Mouse (Mus musculus) CH12.LX (cell line): Measurements from ENCODE around the gene Ldb3. TPM values are rescaled to one million over a fixed set of nuclear protein-coding genes. Genes with fewer than 3 reads are reported as not detected.

Experiments
- DNase-seq: peaks from one replicate; pipeline ENCODE4 v3.0.0-alpha.2; 2013; ENCODE audit errors: extremely low read depth
- H3K27ac ChIP-seq: 2 replicates; pipeline ENCODE4 v1.5.1; 2012; ENCODE audit warnings: low read depth, mild to moderate bottlenecking, control low read depth, moderate library complexity; ENCODE audit not compliant: insufficient read depth
- H3K27me3 ChIP-seq: replicated peaks from 2 replicates; pipeline ENCODE3; 2012; ENCODE audit warnings: inconsistent platforms
- H3K36me3 ChIP-seq, 2 experiments: replicated peaks in 1 of 2; 2 replicates each; pipeline versions ENCODE3 to v1.6.1; 2012; ENCODE audit warnings: inconsistent platforms in 1 of 2, low read length in 1 of 2, mild to moderate bottlenecking in 1 of 2, mixed read lengths in 1 of 2, moderate library complexity in 1 of 2; ENCODE audit not compliant: control insufficient read depth in 1 of 2, insufficient read depth in 1 of 2
- H3K4me1 ChIP-seq, 2 experiments: 2 replicates each; pipeline ENCODE4 v1.6.1; 2012; ENCODE audit warnings: inconsistent platforms in 1 of 2, moderate library complexity in 1 of 2; ENCODE audit not compliant: insufficient read depth in 2 of 2, control insufficient read depth in 1 of 2
- H3K4me2 ChIP-seq: 2 replicates; pipeline ENCODE4 v1.6.1; 2012; ENCODE audit warnings: low read depth, mild to moderate bottlenecking, control low read depth; ENCODE audit not compliant: poor library complexity, insufficient read depth, severe bottlenecking
- H3K4me3 ChIP-seq, 3 experiments: fragments of 150-350 bp in 1 of 3; sonication (generic) in 1 of 3; replicated peaks in 1 of 3; 2 replicates each; pipeline versions ENCODE3 to v1.5.1; 2011 to 2012; ENCODE audit warnings: low read depth in 2 of 3, low read length in 2 of 3, mild to moderate bottlenecking in 2 of 3, moderate library complexity in 2 of 3, control low read depth in 1 of 3, improper control_type of control experiment in 1 of 3, inconsistent platforms in 1 of 3, mixed read lengths in 1 of 3; ENCODE audit not compliant: poor library complexity in 1 of 3
- H3K79me2 ChIP-seq: replicated peaks from 2 replicates; pipeline ENCODE4 v1.6.1; 2012; ENCODE audit warnings: mild to moderate bottlenecking, moderate library complexity; ENCODE audit not compliant: control insufficient read depth, poor library complexity, insufficient read depth, severe bottlenecking; ENCODE audit errors: extremely low read depth
- H3K9ac ChIP-seq: 2 replicates; pipeline ENCODE4 v1.6.1; 2012; ENCODE audit warnings: low read depth, mild to moderate bottlenecking, control low read depth, moderate library complexity; ENCODE audit not compliant: insufficient read depth
- H3K9me3 ChIP-seq: replicated peaks from 2 replicates; pipeline ENCODE3; 2012; ENCODE audit warnings: low read length, inconsistent platforms, mixed read lengths
- CHD2 ChIP-seq: IDR thresholded peaks from 2 replicates; pipeline ENCODE4 v1.6.1; 2011; ENCODE audit warnings: low read length, improper control_type of control experiment
- CTCF ChIP-seq, 2 experiments: IDR thresholded peaks in 1 of 2; conservative IDR thresholded peaks in 1 of 2; 2 replicates each; pipeline ENCODE4 v1.5.1; 2011 to 2012; ENCODE audit warnings: low read depth in 2 of 2, low read length in 2 of 2, improper control_type of control experiment in 1 of 2, inconsistent platforms in 1 of 2, mild to moderate bottlenecking in 1 of 2, moderate library complexity in 1 of 2
- ELF1 ChIP-seq: IDR thresholded peaks from 2 replicates; pipeline ENCODE4 v1.6.1; 2014; ENCODE audit warnings: low read depth, mild to moderate bottlenecking, inconsistent platforms, low read length, improper control_type of control experiment
- EP300 ChIP-seq: IDR thresholded peaks from 2 replicates; pipeline ENCODE4 v1.6.1; 2011; ENCODE audit warnings: low read length, improper control_type of control experiment
- ETS1 ChIP-seq: conservative IDR thresholded peaks from 2 replicates; pipeline ENCODE4 v1.6.1; 2012; ENCODE audit warnings: low read depth, mild to moderate bottlenecking, inconsistent platforms, low read length, improper control_type of control experiment, moderate library complexity
- GABPA ChIP-seq: IDR thresholded peaks from 2 replicates; pipeline ENCODE4 v1.6.1; 2012; ENCODE audit warnings: low read depth, low read length, improper control_type of control experiment, inconsistent platforms; ENCODE audit not compliant: insufficient replicate concordance
- HCFC1 ChIP-seq: IDR thresholded peaks from 2 replicates; pipeline ENCODE4 v1.6.1; 2012; ENCODE audit warnings: low read depth, mild to moderate bottlenecking, inconsistent platforms, low read length, improper control_type of control experiment
- JUND ChIP-seq: conservative IDR thresholded peaks from 2 replicates; pipeline ENCODE4 v1.6.1; 2011; ENCODE audit warnings: low read depth, low read length, improper control_type of control experiment
- KAT2A ChIP-seq: IDR thresholded peaks from 2 replicates; pipeline ENCODE4 v1.6.1; 2012; ENCODE audit warnings: low read length, improper control_type of control experiment, inconsistent platforms; ENCODE audit not compliant: insufficient replicate concordance
- MAFK ChIP-seq: IDR thresholded peaks from 2 replicates; pipeline ENCODE4 v1.6.1; 2011; ENCODE audit warnings: low read length, improper control_type of control experiment; ENCODE audit not compliant: insufficient replicate concordance
- MAZ ChIP-seq: IDR thresholded peaks from 2 replicates; pipeline ENCODE4 v1.6.1; 2012; ENCODE audit warnings: low read depth, mild to moderate bottlenecking, inconsistent platforms, low read length, improper control_type of control experiment, moderate library complexity
- MEF2A ChIP-seq: IDR thresholded peaks from 2 replicates; pipeline ENCODE4 v1.6.1; 2014; ENCODE audit warnings: low read depth, mild to moderate bottlenecking, inconsistent platforms, low read length, improper control_type of control experiment, borderline replicate concordance
- MXI1 ChIP-seq: IDR thresholded peaks from 2 replicates; pipeline ENCODE4 v1.6.1; 2011; ENCODE audit warnings: mild to moderate bottlenecking, low read depth, low read length, improper control_type of control experiment
- MYC ChIP-seq: IDR thresholded peaks from 2 replicates; pipeline ENCODE4 v1.6.1; 2011; ENCODE audit warnings: low read depth, mild to moderate bottlenecking, improper control_type of control experiment, low read length
- PAX5 ChIP-seq: IDR thresholded peaks from 2 replicates; pipeline ENCODE4 v1.6.1; 2012; ENCODE audit warnings: low read length, inconsistent platforms, mixed read lengths
- RCOR1 ChIP-seq: conservative IDR thresholded peaks from 2 replicates; pipeline ENCODE4 v1.6.1; 2012; ENCODE audit warnings: low read depth, mild to moderate bottlenecking, inconsistent platforms, low read length, improper control_type of control experiment
- SIN3A ChIP-seq: IDR thresholded peaks from 2 replicates; pipeline ENCODE4 v1.6.1; 2012; ENCODE audit warnings: low read length, improper control_type of control experiment, inconsistent platforms
- SMC3 ChIP-seq: IDR thresholded peaks from 2 replicates; pipeline ENCODE4 v1.6.1; 2011; ENCODE audit warnings: low read depth, low read length, improper control_type of control experiment
- TCF12 ChIP-seq: IDR thresholded peaks from 2 replicates; pipeline ENCODE4 v1.6.1; 2014; ENCODE audit warnings: low read depth, mild to moderate bottlenecking, inconsistent platforms, low read length, improper control_type of control experiment
- UBTF ChIP-seq: IDR thresholded peaks from 2 replicates; pipeline ENCODE4 v1.6.1; 2012; ENCODE audit warnings: low read depth, mild to moderate bottlenecking, inconsistent platforms, low read length, improper control_type of control experiment, moderate library complexity
- USF1 ChIP-seq: IDR thresholded peaks from 2 replicates; pipeline ENCODE4 v1.6.1; 2014; ENCODE audit warnings: low read depth, mild to moderate bottlenecking, inconsistent platforms, low read length, improper control_type of control experiment
- USF2 ChIP-seq: conservative IDR thresholded peaks from 2 replicates; pipeline ENCODE4 v1.6.1; 2011; ENCODE audit warnings: low read depth, low read length, improper control_type of control experiment
- ZMIZ1 ChIP-seq: IDR thresholded peaks from 2 replicates; pipeline ENCODE4 v1.6.1; 2012; ENCODE audit warnings: low read depth, mild to moderate bottlenecking, inconsistent platforms, low read length, improper control_type of control experiment
- ZNF384 ChIP-seq: IDR thresholded peaks from 2 replicates; pipeline ENCODE4 v1.6.1; 2012; ENCODE audit warnings: low read depth, low read length, improper control_type of control experiment, inconsistent platforms
- dilution Hi-C: fragments of 300-500 bp; cut with MboI; formaldehyde crosslinking; loops from 2 replicates; pipeline ENCODE4 v1.14.3; 2020; ENCODE audit warnings: low sequenced_read_pairs; ENCODE audit not compliant: extremely low pct_unique_long_range_greater_than_20kb, extremely low pct_ligation_motif_present
- in situ Hi-C: fragments of 300-500 bp; cut with MboI; formaldehyde crosslinking; loops from 3 replicates; pipeline ENCODE4 v1.14.3; 2019; ENCODE audit warnings: low sequenced_read_pairs, low pct_ligation_motif_present, low pct_unique_long_range_greater_than_20kb, mixed read lengths
- polyA plus RNA-seq: library from polyadenylated mRNA; unstranded; fragments of >175 nt; gene quantifications from 2 replicates; pipeline ENCODE4 v1.2.1, GENCODE M21; 2012; ENCODE audit warnings: low read depth; ENCODE audit not compliant: insufficient read length
- total RNA-seq, 2 experiments: library from RNA; depleted of rRNA; stranded (reverse); fragments of 300-350 nt in 1 of 2; fragments of >200 nt in 1 of 2; gene quantifications; 2 replicates each; pipeline ENCODE4 v1.2.3; 2012 to 2014

The Ldb3 gene
- total and polyA plus RNA-seq, 3 experiments, result 0.08 TPM; not detected in 2

DNA sequence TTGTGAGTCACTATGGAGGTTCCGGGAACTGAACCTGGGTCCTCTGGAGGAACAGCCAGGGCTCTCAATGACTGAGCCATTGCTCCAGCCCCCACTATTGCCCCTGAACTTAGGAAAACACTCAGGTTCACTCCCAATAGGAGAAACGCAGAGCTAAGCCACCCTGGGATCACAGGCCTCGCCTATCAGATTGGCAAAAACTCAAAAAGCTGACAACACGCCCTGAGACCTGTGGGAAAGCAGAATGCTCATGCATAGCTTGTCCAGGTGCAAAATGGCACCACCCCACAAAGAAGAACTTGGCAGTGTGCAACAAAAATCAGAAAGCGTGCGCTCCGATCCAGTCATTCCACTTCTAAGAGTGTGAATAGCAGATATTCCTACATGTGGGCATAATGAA, 38.3 kb upstream of the Ldb3 start:
- dilution Hi-C loops, result no loop called here
- no peaks in the 10 kb centered on the region for H3K79me2 ChIP-seq
- no peak for DNase-seq
- no peaks in the 10 kb centered on the region for H3K9me3 ChIP-seq
- H3K27ac ChIP-seq, result no peak overlapping the region
- no peak overlapping the region for H3K9ac ChIP-seq
- H3K4me2 ChIP-seq, result no peak overlapping the region
- H3K27me3 ChIP-seq, result no peaks in the 10 kb centered on the region
- TF ChIP-seq MAZ, result no peak
- no peak for TF ChIP-seq USF1
- TF ChIP-seq, all 38 proteins: peak for 0
- in situ Hi-C loops, result loop anchor here (10.0 kb wide), 1 partner anchor 48 kb away; the partner anchor contains the start of gene Wapl
- Histone ChIP-seq H3K4me3 (no peak overlapping the region), H3K36me3 (no peaks in the 10 kb centered on the region), H3K4me1 (peaks cover 0 to 2% of the 10 kb centered on the region in 2 experiments; a peak in 1 of 4 replicates)

DNA sequence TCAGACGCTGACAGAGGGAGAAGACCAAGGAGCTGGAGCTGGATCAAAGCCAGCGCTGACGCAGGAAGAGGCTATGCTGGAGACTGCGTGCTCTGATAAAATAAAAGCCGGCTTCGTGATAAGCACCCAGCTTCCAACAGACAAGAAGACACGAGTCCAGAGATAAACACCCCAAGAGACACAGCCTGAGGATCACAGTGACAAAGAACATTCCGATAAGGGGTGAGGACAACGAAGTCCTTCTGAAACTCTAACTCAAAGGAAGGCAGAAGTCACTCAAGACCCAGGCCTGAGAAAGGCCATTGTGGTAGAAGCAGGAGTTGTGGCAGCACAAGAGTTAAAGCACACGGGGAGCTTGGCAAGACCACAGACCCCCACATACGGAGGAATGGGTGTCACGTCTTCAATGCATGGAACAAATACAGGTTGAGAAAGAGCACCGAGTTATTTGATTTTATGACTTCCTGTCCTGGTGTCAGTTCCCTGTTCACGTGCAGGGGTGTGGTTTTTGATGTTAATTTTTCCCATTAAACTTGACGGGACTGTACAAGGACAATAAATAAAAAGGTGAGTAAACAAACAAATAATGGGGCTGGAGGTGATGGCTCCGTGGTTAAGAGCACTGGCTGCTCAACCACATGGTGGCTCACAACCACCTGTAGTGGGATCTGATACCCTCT, 35.2 kb upstream of the Ldb3 start:
- peaks cover 0 to 2% of the 10 kb centered on the region in 2 experiments; a peak in 1 of 4 replicates for H3K4me1 ChIP-seq
- H3K9me3 ChIP-seq, result no peaks in the 10 kb centered on the region
- no peak for DNase-seq

DNA sequence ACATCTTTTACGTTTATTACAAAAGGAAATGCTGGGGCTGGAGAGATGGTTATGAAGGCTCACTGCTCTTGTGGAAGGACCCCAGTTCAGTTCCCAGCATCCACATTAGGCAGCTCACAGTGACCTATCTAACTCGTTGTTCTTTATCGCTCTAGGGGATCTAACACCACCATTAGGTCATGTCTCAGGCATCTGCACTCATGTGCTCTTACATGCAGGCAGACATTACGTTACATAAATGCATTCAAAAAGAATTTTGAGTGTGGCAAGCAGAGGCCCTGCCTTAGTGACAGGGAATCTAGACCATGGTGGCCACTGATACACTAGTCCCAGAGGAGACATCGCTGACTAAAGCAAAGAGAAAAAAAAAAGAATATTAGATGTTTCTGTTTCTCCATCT, 34.6 kb upstream of the Ldb3 start:
- H3K79me2 ChIP-seq, result no peaks in the 10 kb centered on the region
- H3K4me3 ChIP-seq, result no peak overlapping the region
- H3K27ac ChIP-seq, result no peak overlapping the region
- no peak overlapping the region for H3K9ac ChIP-seq
- in situ Hi-C loops, result loop anchor here (5.0 to 10.0 kb wide), 2 partner anchors 52 to 149 kb away; partner anchors contain the start of gene Wapl
- dilution Hi-C loops, result loop anchor here (25.0 kb wide), 1 partner anchor 139 kb away; no protein-coding TSS in a partner anchor
- no peak for DNase-seq
- H3K4me1 ChIP-seq, result peaks cover 0 to 2% of the 10 kb centered on the region in 2 experiments; a peak in 1 of 4 replicates
- TF ChIP-seq USF2 (no peak), SIN3A (no peak), UBTF (no peak), HCFC1 (no peak), CHD2 (no peak), ZMIZ1 (no peak), EP300 (no peak), CTCF (conservative IDR thresholded peaks at IDR 0.05 in 1 of 2, IDR thresholded peaks at IDR 0.05 in 1 of 2; ENCODE audit: low read depth in 2 of 2, low read length in 2 of 2) (no peak), PAX5 (no peak), TCF12 (no peak), JUND (no peak), MAFK (no peak), ELF1 (no peak), RCOR1 (no peak), ETS1 (no peak), MXI1 (no peak), MEF2A (no peak), ZNF384 (no peak), KAT2A (no peak)
- TF ChIP-seq, all 38 proteins: peak for 0
- H3K9me3 ChIP-seq, result no peaks in the 10 kb centered on the region
- H3K4me2 ChIP-seq, result no peak overlapping the region
- no peaks in the 10 kb centered on the region for H3K27me3 ChIP-seq
- H3K36me3 ChIP-seq, result no peaks in the 10 kb centered on the region

More for the DNA sequence above, 35.2 kb upstream of the Ldb3 start:
- H3K4me2 ChIP-seq, result no peak overlapping the region
- in situ Hi-C loops (loop anchor here (5.0 to 10.0 kb wide), 2 partner anchors 51 to 149 kb away; partner anchors contain the start of gene Wapl), dilution Hi-C loops (loop anchor here (25.0 kb wide), 1 partner anchor 139 kb away; no protein-coding TSS in a partner anchor)
- H3K9ac ChIP-seq, result no peak overlapping the region
- H3K27me3 ChIP-seq, result no peaks in the 10 kb centered on the region
- H3K27ac ChIP-seq, result no peak overlapping the region
- TF ChIP-seq HCFC1 (no peak), JUND (no peak), MYC (no peak), ZMIZ1 (no peak), USF1 (no peak), MAZ (no peak), CHD2 (no peak), SMC3 (no peak), GABPA (no peak), UBTF (no peak), MAFK (no peak)
- no peaks in the 10 kb centered on the region for H3K79me2 ChIP-seq
- H3K36me3 ChIP-seq, result no peaks in the 10 kb centered on the region
- no peak overlapping the region for H3K4me3 ChIP-seq
